Mouse (Mus musculus) ovary, adult 2 months (tissue): ENCODE results near the gene Acly. TPM values are rescaled to one million over a fixed set of nuclear protein-coding genes. Genes with fewer than 3 reads are reported as not detected.

Source experiments
- polyA plus RNA-seq: library from polyadenylated mRNA; depleted of rRNA; stranded (reverse); fragments of >200 nt; gene quantifications from 2 replicates; pipeline ENCODE4 v1.2.3, GENCODE M21; 2012; rRNA removed

Acly gene
- 175 and 200 TPM in 2 replicates for polyA plus RNA-seq

DNA sequence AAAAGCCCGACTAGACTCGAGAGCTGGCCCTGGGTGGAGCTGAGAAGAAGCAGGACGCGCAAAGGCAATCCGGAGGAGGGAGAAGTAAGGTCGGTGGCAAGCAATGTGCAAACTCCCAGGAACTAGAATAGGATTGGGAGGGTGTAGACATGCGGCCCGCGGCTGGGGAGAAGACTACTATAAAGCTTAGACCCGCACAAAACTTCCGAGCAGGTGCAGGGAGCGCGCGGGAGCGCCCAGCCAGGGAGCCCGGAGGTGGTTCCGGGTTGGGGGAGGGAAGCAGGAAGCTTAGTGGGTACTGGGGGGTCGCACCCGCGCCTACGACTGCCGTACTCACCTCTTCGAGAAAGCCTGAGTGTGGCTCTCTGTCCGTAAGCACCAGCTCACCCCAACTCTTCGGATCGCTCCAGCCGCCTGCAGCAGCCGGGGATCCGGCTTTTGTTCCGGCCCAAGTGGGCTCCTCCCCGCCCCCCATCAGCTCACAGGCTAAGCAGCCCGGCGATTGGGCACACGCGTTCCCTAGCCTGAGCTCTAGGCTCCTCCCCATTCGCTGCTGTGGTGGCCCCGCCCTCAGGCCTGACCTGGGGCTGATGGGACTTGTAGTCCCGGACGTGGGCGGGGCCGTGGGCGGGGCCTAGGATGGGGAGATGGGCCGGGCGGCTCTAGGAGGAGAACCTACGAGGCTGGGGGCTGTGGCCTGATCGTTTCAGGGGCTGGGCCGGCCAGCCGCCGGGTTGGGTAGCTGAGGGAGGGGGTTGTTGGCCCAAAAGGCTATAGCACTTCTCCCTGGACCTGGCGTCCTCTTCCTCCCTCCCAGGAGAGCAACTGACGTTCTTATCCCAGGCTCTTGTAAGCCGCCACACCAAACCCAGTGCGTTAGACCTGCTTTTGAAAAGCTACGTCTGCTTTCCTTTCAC, at the start of gene Acly:
Acly (minus strand) TSS at position 543 of the 917 bp plus-strand sequence.

DNA sequence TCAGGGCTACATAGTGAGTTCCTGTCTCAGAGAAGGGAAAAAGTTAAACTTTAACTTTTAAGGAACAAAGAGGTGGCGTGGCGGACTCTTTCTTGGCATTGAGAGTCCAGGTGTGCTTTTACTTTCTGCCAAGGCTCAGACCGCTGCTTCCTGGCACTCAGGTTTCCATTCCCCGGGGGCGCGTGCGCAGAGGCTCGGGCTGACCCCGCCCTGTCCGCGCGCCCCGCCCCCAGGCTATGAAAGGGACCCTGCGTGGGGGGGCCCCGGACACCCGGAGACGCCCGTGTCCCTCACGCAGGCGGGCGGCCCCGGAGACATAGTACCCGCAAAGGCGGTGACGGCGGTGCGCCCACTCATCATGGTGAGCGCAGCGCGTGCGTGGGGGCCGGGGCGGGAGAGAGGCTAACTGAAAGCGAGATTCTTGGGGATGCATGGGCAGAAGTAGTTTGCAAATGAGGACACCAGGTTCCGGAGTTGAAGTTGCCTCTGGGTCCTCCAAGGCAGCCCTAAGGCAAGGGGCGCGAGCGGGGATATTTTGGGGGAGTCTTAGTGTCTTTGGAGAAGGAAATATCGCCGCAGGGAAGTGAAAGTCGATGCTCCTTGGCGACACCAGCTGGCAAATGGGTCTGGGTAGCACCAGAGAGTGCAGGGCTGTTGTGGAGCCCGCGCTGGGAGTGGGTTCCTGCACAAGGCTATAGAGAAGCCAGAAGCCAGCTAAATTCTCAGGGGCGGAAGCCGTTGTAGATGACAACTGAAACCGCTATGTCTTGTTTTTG, 47.1 kb upstream of the Acly start, which contains the start of gene Cnp:
Cnp (plus strand) TSS at position 197 of the 776 bp plus-strand sequence.

DNA sequence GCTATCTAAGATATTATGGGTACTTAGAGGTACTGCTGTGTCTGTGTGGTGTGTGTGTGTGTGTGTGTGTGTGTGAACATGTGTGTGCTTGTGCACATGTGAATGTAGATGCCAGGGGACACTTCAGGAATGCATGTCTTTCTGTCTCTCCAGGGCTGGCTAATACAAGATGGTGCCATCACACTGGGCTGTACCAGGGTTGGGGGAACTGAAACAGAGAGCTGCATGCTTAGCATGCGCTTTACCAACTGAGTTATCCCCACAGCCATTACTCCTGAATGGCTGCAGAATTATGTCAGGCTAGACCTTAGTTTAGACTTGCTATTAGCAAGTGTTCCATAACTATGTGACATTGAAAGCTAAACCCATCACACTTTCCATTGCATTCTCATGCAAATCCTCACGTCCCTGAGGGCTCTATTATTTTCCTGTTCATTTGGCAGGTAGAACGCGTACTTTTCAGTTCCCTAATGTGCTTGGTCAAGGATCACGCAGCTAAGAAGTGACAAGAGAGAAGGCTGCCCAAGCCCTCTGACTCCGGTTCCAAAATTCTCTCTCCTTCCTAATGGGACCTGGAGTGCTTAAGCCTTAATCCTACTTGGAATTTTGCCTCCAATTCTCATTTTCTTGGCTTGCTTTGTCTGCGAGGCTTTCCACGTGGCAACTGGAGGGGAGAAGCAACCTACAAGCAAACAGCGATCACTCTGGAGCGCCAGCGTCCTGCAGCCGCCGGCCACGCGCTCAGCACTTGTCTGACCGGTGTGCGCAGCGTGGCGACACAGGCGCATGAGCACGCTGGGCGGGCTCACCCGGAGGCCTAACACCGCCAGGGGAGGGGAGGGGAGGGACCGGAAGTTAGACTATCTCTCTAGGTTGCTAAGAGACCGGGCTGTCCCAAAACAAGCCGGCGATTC, 17.3 kb upstream of the Acly start, which contains the start of gene Ttc25:
Ttc25 (plus strand) TSS at position 776 of the 914 bp plus-strand sequence.

DNA sequence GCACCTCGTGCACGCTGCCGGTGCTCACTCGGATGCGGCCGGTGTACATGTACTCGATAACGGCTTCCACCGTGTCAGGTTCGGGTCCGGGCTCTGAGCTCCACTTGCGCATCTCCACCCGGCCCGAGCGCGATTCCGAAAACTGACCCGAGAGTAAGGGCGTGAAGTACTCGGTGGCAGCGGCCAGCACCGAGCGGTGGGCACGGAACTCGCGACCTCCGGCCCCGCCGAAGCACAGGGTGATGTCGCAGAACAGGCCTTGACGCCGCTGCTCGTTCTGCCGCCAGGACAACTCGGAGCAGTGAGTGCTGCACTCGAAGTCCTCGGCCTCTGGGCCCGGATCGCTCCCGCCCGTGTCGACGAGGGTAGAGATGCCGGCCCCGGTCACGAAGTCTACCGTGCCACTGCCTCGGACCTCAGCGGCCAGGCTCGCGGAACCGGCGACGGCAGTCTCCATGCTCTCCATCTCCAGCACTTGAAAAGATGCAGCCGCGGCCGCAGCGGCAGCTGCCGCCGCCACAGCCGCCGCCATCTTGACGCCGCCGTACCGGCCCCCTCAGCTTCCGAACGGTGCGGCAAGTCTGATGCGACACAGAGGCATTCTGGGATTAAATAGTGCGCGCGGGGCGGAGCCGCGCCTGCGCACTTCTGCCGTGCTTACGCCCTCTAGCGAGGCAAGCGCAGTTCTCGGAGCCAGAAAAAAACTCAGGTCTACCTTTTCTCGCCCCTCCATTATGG, 55.4 kb downstream of the Acly start, which contains the start of gene Klhl11:
Klhl11 (minus strand) TSS at position 545 of the 738 bp plus-strand sequence.

DNA sequence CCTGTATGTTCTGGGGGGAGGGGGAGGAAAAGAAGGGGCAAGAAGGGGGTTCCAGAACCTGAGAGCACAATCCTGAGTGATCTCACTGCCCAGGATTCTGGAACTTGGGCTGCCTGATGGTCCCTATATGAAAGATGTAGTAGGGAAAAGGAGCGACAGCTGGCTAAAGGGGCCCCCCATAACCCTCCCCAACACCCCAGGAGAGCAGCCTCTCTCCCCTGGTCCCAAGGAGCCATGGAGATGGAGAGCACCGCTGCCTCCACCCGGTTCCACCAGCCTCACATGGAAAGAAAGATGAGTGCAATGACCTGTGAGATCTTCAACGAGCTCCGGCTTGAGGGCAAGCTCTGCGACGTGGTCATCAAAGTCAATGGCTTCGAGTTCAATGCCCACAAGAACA, 86.0 kb downstream of the Acly start, which contains the start of the genes Nt5c3b and Klhl10:
Nt5c3b (minus strand) TSS at position 12 of the 400 bp plus-strand sequence.
Klhl10 (plus strand) TSS at position 121 of the 400 bp plus-strand sequence.

Other genes starting within 250 kb of the Acly start
- gene Eif1, start 208.1 kb downstream of the Acly start, polyA plus RNA-seq, result 84.8 and 87.3 TPM in 2 replicates
- gene Gast, start 193.6 kb downstream of the Acly start, polyA plus RNA-seq, result not detected in 2 replicates
- gene Hap1, start 171.9 kb downstream of the Acly start, polyA plus RNA-seq, result 8.1 and 8.9 TPM in 2 replicates
- 228 and 323 TPM in 2 replicates for gene Jup, start 130.2 kb downstream of the Acly start, polyA plus RNA-seq
- 234 and 294 TPM in 2 replicates for gene P3h4, start 113.2 kb downstream of the Acly start, polyA plus RNA-seq
- gene Fkbp10, start 112.3 kb downstream of the Acly start, polyA plus RNA-seq, result 206 and 218 TPM in 2 replicates
- 67.6 and 90.0 TPM in 2 replicates for gene Nt5c3b, start 86.2 kb downstream of the Acly start, polyA plus RNA-seq
- gene Klhl10, start 86.1 kb downstream of the Acly start, polyA plus RNA-seq, result 0.35 and 0.58 TPM in 2 replicates
- 14.7 and 15.4 TPM in 2 replicates for gene Klhl11, start 55.3 kb downstream of the Acly start, polyA plus RNA-seq
- gene Ttc25, start 17.6 kb upstream of the Acly start, polyA plus RNA-seq, result 1.5 and 1.9 TPM in 2 replicates
- gene Cnp, start 46.9 kb upstream of the Acly start, polyA plus RNA-seq, result 39.0 and 41.4 TPM in 2 replicates
- 78.9 and 85.1 TPM in 2 replicates for gene Nkiras2, start 91.2 kb upstream of the Acly start, polyA plus RNA-seq
- gene Dnajc7, start 92.2 kb upstream of the Acly start, polyA plus RNA-seq, result 17.3 and 32.6 TPM in 2 replicates
- gene Zfp385c, start 164.5 kb upstream of the Acly start, polyA plus RNA-seq, result 1.3 and 1.5 TPM in 2 replicates
- 9.3 and 10.9 TPM in 2 replicates for gene Dhx58, start 176.3 kb upstream of the Acly start, polyA plus RNA-seq
- 71.0 and 77.2 TPM in 2 replicates for gene Kat2a, start 184.5 kb upstream of the Acly start, polyA plus RNA-seq
- 0.25 TPM in 1 of 2 replicates, not detected in the other for gene Hspb9, start 185.8 kb upstream of the Acly start, polyA plus RNA-seq
- 254 and 258 TPM in 2 replicates for gene Rab5c, start 210.2 kb upstream of the Acly start, polyA plus RNA-seq
- gene Kcnh4, start 231.9 kb upstream of the Acly start, polyA plus RNA-seq, result 0.28 and 0.75 TPM in 2 replicates
- gene Hcrt, start 234.9 kb upstream of the Acly start, polyA plus RNA-seq, result 0.34 TPM in 1 of 2 replicates, not detected in the other
- gene Ghdc, start 243.0 kb upstream of the Acly start, polyA plus RNA-seq, result 15.8 and 19.6 TPM in 2 replicates